Mouse (Mus musculus) heart, postnatal 10 days (tissue): ENCODE data around the gene Rhbdd3. TPM values are rescaled to one million over a fixed set of nuclear protein-coding genes. Genes with fewer than 3 reads are reported as not detected.
"Not testable (repeated sequence)": the region's sequence is repeated elsewhere in the genome, so short reads cannot be mapped to it uniquely, and the experiment has no call there.

ENCODE experiments used
- DNase-seq, 2 experiments: peaks; one replicate each; pipeline ENCODE4 v3.0.0; 2021
- intact Hi-C: fragments of 180-260 bp; cut with DNase I; formaldehyde crosslinking; loops from one replicate; pipeline ENCODE4 v1.15.1; 2025
- total RNA-seq, 2 experiments: library from RNA; stranded (reverse); gene quantifications; 2 replicates each; pipeline ENCODE4 v1.2.3; 2021

Rhbdd3 gene
- total RNA-seq, 2 experiments from 2014 or later, result 19.7 to 19.9 TPM

GRCm38 (mm10) chr11:5064282-5065055 is 34.3 kb upstream of the Rhbdd3 start:
- intact Hi-C loops, result loop anchor here (1.0 kb wide), 1 partner anchor 49 kb away; no protein-coding TSS in a partner anchor
- peak in 1 of 2 experiments; percentile 42 for DNase-seq

GRCm38 (mm10) chr11:5065056-5065821 is 33.5 kb upstream of the Rhbdd3 start, which contains the start of gene Gas2l1:
Gene Gas2l1 (minus strand): TSS chr11:5065327.
- intact Hi-C loops, result loop anchor here (1.0 kb wide), 1 partner anchor 50 kb away; no protein-coding TSS in a partner anchor
- peak; percentile 93 to 94 for DNase-seq

GRCm38 (mm10) chr11:5067063-5067462 is 31.7 kb upstream of the Rhbdd3 start:
- intact Hi-C loops, result no loop called here
- DNase-seq, result no peak

- intact Hi-C loops, result no loop called here
- DNase-seq, result no peak
These were observed 30.4 kb upstream of the Rhbdd3 start for GRCm38 (mm10) chr11:5068126-5068971.

- intact Hi-C loops, result no loop called here
- DNase-seq, result peak in 1 of 2 experiments; percentile 46
These were observed 23.8 kb upstream of the Rhbdd3 start for GRCm38 (mm10) chr11:5074882-5075281.

GRCm38 (mm10) chr11:5075760-5076159 is 23.0 kb upstream of the Rhbdd3 start:
- DNase-seq, result no peak
- intact Hi-C loops, result no loop called here

- intact Hi-C loops, result not testable (repeated sequence)
These were observed 21.9 kb upstream of the Rhbdd3 start for GRCm38 (mm10) chr11:5076843-5077242.

GRCm38 (mm10) chr11:5089147-5089546 is 9.6 kb upstream of the Rhbdd3 start:
- no peak for DNase-seq
- intact Hi-C loops, result no loop called here

More at GRCm38 (mm10) chr11:5076843-5077242, 21.9 kb upstream of the Rhbdd3 start:
- DNase-seq, result not testable (repeated sequence)

- DNase-seq, result no peak
- intact Hi-C loops, result no loop called here
These were observed 7.0 kb upstream of the Rhbdd3 start for GRCm38 (mm10) chr11:5091706-5092105.

GRCm38 (mm10) chr11:5095877-5096276 is 2.8 kb upstream of the Rhbdd3 start:
- intact Hi-C loops, result no loop called here

GRCm38 (mm10) chr11:5096480-5097020 is 2.2 kb upstream of the Rhbdd3 start:
- no peak for DNase-seq
- intact Hi-C loops, result no loop called here

More at GRCm38 (mm10) chr11:5095877-5096276, 2.8 kb upstream of the Rhbdd3 start:
- peak in 1 of 2 experiments; percentile 28 for DNase-seq

GRCm38 (mm10) chr11:5098035-5098735 is 541 bp upstream of the Rhbdd3 start:
- intact Hi-C loops, result no loop called here

GRCm38 (mm10) chr11:5099576-5100183 is 954 bp downstream of the Rhbdd3 start:
- peak; percentile 90 to 91 for DNase-seq
- intact Hi-C loops, result no loop called here

More at GRCm38 (mm10) chr11:5098035-5098735, 541 bp upstream of the Rhbdd3 start:
- peak; percentile 59 to 60 for DNase-seq

GRCm38 (mm10) chr11:5100283-5100682 is 1.6 kb downstream of the Rhbdd3 start:
- intact Hi-C loops, result no loop called here
- DNase-seq, result no peak

GRCm38 (mm10) chr11:5100801-5101200 is 2.1 kb downstream of the Rhbdd3 start:
- intact Hi-C loops, result no loop called here
- DNase-seq, result no peak

- DNase-seq, result no peak
These were observed 2.9 kb downstream of the Rhbdd3 start for GRCm38 (mm10) chr11:5101641-5102040.

GRCm38 (mm10) chr11:5102384-5102783 is 3.7 kb downstream of the Rhbdd3 start:
- no peak for DNase-seq
- intact Hi-C loops, result no loop called here

More at GRCm38 (mm10) chr11:5101641-5102040, 2.9 kb downstream of the Rhbdd3 start:
- intact Hi-C loops, result no loop called here

GRCm38 (mm10) chr11:5103986-5104509 is 5.3 kb downstream of the Rhbdd3 start:
- intact Hi-C loops, result no loop called here
- no peak for DNase-seq

GRCm38 (mm10) chr11:5109441-5109840 is 10.7 kb downstream of the Rhbdd3 start:
- intact Hi-C loops, result no loop called here
- no peak for DNase-seq
